Mouse (Mus musculus) liver, adult 10 weeks (tissue): ENCODE data around the gene Cxxc4. TPM values are rescaled to one million over a fixed set of nuclear protein-coding genes. Genes with fewer than 3 reads are reported as not detected.

Experiments
- polyA plus RNA-seq: library from polyadenylated mRNA; stranded (reverse); fragments of 350-450 nt; fragmentation: Illumina TruSeq; extraction: RNeasy Lipid Tissue Mini Kit (QIAGEN cat#74804); gene quantifications from one replicate; pipeline ENCODE4 v1.2.3, GENCODE M21; 2014; ENCODE audit warnings: low read depth, low replicate concordance

Cxxc4 gene
- polyA plus RNA-seq: 0.45 TPM

DNA sequence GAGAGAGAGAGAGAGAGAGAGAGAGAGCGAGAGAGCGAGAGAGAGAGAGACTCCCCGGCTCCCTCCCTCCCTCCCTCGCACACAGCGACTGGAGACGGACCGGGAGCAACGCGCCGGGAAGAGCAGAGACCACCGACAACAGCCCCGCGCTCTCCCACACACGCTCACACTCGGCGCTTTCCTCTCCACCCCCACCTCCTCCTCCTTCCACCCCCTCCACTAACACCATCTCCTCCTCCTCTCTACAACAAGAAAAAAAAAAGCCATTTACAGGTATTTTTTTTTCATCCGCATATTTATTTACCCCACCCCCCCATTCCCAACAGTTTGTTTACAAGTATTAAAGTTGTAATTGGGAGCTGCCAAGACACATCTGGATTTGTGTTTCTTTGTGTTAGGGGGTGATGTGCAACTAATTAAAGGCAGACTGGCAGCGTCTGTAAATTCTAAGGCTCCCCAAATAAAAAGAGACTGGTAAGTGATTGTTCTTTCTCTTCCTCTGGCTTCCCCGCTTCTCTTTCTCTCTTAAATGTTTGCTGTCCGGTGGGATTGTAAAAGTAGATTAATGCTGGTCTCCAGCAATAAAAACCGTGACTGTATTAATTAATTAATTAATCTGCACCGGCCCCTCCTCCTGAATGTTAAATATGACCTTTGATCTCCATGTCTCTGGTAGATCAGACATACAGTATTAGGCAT is at the start of gene Cxxc4:
Gene Cxxc4, plus strand, starts transcription at position 71 of the 699 bp plus-strand sequence.

